Mouse (Mus musculus) liver, embryonic 11.5 days (tissue): ENCODE measurements around the gene Krt18. TPM values are rescaled to one million over a fixed set of nuclear protein-coding genes. Genes with fewer than 3 reads are reported as not detected.
"Not testable (repeated sequence)": the region's sequence is repeated elsewhere in the genome, so short reads cannot be mapped to it uniquely, and the experiment has no call there.

Experiments used
- ATAC-seq: fragments of 200-750 bp; cut with Nextera tagmentation; replicated peaks from 2 replicates; pipeline ENCODE4 v1.8.0; 2017; ENCODE audit warnings: moderate number of reproducible peaks, mild to moderate bottlenecking, moderate TSS enrichment, moderate library complexity; ENCODE audit not compliant: low FRiP score
- DNase-seq: peaks from one replicate; pipeline ENCODE4 v3.0.0-alpha.2; 2017; ENCODE audit warnings: low spot score
- H3K27ac ChIP-seq: fragments of 300-500 bp; sonication (generic); 2 replicates; pipeline ENCODE4 v1.5.1; 2014; ENCODE audit warnings: mild to moderate bottlenecking, low read depth, low read length, control low read depth
- H3K27me3 ChIP-seq: fragments of 300-500 bp; sonication (generic); replicated peaks from 2 replicates; pipeline ENCODE4 v1.6.1; 2014; ENCODE audit warnings: low read length, mixed read lengths; ENCODE audit not compliant: control insufficient read depth, insufficient read depth
- H3K36me3 ChIP-seq: fragments of 300-500 bp; sonication (generic); 2 replicates; pipeline ENCODE4 v1.6.1; 2014; ENCODE audit warnings: mild to moderate bottlenecking, low read length, moderate library complexity, mixed read lengths; ENCODE audit not compliant: control insufficient read depth, insufficient read depth
- H3K4me1 ChIP-seq: fragments of 300-500 bp; sonication (generic); replicated peaks from 2 replicates; pipeline ENCODE4 v1.6.1; 2014; ENCODE audit warnings: low read length, mixed read lengths; ENCODE audit not compliant: control insufficient read depth, insufficient read depth
- H3K4me2 ChIP-seq: fragments of 300-500 bp; sonication (generic); 2 replicates; pipeline ENCODE4 v1.6.1; 2014; ENCODE audit warnings: mild to moderate bottlenecking, control low read depth, moderate library complexity
- H3K4me3 ChIP-seq: fragments of 300-500 bp; sonication (generic); 2 replicates; pipeline ENCODE4 v1.5.1; 2014; ENCODE audit warnings: low read depth, low read length, control low read depth
- H3K9ac ChIP-seq: fragments of 300-500 bp; sonication (generic); 2 replicates; pipeline ENCODE4 v1.6.1; 2014; ENCODE audit warnings: low read depth, low read length, control low read depth
- H3K9me3 ChIP-seq: fragments of 300-500 bp; sonication (generic); 2 replicates; pipeline ENCODE4 v1.6.1; 2016; ENCODE audit warnings: low read length, inconsistent platforms, mixed read lengths; ENCODE audit not compliant: control insufficient read depth
- WGBS: fragments of 180-500 bp; shearing (Covaris S2); extraction: QIAGEN DNeasy Blood & Tissue Kit; methylation state at CpG from one replicate; pipeline ENCODE4 v1.1.7; 2014; 5-methylcytosine and 5-hydroxymethylcytosine counted together
- polyA plus RNA-seq: library from polyadenylated mRNA; unstranded; fragments of >200 nt; fragmentation: Nextera tagmentation; extraction: Ambion mirVana; gene quantifications from 2 replicates; pipeline ENCODE4 v1.2.1, GENCODE M21; 2014

The Krt18 gene
- polyA plus RNA-seq, 1 experiment from 2014 or later, result 113 TPM

DNA sequence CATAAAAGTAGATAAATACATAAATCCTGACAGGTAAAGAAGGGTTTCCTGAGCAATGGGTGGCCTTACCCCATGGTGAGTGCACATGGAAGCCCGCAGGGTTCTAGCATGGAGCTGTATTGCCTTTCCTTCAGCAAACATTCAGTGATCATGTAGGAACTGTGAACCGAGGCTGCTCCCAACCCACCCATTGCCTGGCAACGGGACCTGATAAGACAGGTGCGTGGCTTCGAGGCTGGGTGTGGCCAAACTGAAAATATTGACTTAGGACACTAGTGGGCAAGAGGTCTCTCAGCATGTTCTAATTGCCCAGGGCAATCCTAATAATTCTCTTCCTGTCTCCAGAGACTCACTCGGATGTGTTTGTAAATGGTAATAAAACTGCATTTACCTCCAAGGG is 33.6 kb upstream of the Krt18 start:
- no peak overlapping the region for H3K4me2 ChIP-seq
- no peak overlapping the region for H3K27ac ChIP-seq
- H3K4me3 ChIP-seq, result no peak overlapping the region
- H3K27me3 ChIP-seq, result no peaks in the 10 kb centered on the region
- H3K36me3 ChIP-seq, result peaks cover 5% of the 10 kb centered on the region; the same call in 1 of the 2 replicates
- WGBS, result 65% methylated on average over 6 of the region's 6 CpGs
- H3K4me1 ChIP-seq, result peaks cover 4% of the 10 kb centered on the region
- H3K9ac ChIP-seq, result no peak overlapping the region
- H3K9me3 ChIP-seq, result no peaks in the 10 kb centered on the region
- ATAC-seq, result no peak
- DNase-seq, result no peak

DNA sequence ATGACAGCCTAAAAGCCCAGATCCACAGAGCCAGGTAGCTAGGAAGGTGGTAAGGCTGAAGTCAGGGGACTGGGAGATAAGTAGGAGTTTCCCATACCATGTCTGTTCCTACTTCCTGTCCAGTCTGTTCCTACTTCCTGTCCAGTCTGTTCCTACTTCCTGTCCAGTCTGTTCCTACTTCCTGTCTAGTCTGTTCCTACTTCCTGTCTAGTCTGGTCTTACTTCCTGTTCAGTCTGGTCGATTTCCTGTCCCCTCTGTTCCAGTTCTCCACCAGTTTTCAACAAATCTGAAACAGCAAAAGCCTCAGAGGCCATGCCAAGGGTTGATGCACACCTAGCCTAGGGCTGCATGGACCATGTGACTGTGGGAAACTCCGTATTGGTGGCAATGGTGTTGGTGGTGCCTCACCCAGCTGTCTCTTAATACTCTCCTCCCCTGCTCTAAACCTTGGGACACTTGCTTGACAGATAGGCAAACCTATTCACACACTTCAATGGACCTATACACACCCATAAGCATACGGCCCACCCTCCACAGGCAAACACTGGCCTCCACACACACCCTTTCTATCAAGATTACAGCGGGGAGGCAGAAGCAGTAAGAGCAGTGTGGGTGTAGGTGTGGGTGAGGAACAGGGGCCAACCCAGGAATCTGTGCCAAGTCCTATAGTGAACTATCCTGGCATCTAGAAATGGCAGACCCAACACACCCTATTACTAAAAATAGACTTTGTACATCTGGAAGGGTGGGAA is 32.3 kb upstream of the Krt18 start:
- DNase-seq (no peak), ATAC-seq (no peak)
- H3K27me3 ChIP-seq, result no peaks in the 10 kb centered on the region
- H3K9ac ChIP-seq, result no peak overlapping the region
- no peak overlapping the region for H3K4me3 ChIP-seq
- no peak overlapping the region for H3K27ac ChIP-seq
- no peak overlapping the region for H3K4me2 ChIP-seq
- H3K36me3 ChIP-seq, result peaks cover 5% of the 10 kb centered on the region; the same call in 1 of the 2 replicates
- no peaks in the 10 kb centered on the region for H3K9me3 ChIP-seq
- peaks cover 4% of the 10 kb centered on the region for H3K4me1 ChIP-seq
- 64% methylated on average over 4 of the region's 4 CpGs for WGBS

DNA sequence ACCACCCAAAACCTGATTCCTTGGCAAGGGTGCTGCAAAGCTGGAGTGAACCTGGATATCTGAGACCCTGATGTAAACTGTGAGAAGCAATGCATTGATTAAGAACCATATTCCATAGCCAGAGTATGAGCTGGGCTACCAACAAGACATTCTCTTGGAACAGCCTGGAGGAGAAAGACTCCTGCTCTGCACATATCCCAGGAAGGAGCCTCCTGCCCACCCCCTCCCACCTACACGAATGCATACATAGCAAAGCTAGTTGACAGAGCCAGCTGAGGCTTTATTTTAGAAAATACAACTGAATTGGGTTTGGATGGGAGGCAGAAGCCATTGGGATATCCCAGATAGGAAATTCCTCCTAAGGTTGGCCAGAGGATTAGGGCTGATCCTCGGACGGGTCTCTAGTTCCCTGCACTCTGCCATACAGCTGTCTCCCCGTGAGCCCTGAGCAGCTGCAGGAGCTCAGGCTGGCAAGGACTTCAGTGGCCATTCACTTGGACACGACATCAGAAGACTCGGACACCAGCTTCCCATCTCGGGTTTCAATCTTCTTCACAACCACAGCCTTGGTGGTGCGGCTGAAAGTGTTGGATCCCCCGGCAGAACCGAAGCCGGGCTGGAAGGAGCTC is 31.4 kb upstream of the Krt18 start:
- H3K9me3 ChIP-seq, DNase-seq, ATAC-seq, H3K27me3 ChIP-seq, H3K36me3 ChIP-seq, H3K27ac ChIP-seq, H3K4me1 ChIP-seq, H3K4me3 ChIP-seq, H3K9ac ChIP-seq, H3K4me2 ChIP-seq: not testable (repeated sequence)
- 89% methylated on average over 11 of the region's 11 CpGs for WGBS

DNA sequence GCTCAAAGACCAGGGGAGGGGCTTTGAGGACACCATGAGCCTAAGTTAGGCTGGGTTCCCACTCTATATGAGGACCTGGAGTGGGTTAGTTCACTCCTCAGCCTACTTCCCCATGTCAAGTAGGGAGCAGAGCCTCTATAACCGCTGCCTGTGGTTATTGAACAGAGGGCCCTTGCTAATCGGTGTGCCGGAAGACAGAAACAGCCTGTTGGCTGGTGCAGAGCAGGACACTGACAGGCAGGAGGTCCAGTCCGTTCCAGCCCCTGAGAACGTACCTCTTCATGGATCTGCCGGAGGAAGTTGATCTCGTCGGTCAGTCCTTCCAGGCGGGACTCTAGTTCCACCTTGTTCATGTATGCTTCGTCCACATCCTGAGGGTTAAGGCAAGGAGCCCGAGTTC is 28.8 kb upstream of the Krt18 start:
- ATAC-seq, result no peak

DNA sequence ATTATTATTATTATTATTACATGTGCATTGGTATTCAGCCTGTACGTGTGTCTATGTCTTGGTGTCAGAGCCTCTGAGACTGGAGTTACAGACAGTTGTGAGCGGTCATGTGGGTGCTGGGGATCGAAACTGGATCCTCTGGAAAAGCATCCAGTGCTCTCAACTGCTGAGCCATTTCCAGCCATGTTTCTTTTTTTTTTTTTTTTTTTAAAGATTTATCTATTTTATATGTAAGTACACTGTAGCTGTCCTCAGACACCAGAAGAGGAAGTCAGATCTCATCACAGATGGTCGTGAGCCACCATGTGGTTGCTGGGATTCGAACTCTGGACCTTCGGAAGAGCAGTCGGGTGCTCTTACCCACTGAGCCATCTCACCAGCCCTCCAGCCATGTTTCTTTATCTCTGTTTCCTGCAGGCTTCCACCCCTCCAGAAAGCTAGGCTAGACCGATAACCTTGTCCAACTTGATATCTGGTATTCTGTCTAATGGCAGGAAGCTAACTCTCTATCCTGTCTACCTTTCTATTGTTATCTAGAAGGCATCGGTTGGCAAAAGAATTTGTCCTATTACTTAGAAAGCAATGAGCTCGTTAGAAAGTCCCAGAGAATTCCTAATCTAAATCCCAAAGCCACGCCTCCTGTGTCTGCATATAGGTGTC is 28.2 kb upstream of the Krt18 start:
- H3K9ac ChIP-seq, result no peak overlapping the region
- ATAC-seq (no peak), DNase-seq (no peak)
- 61% methylated on average over 11 of the region's 11 CpGs for WGBS
- H3K36me3 ChIP-seq, result peaks cover 5% of the 10 kb centered on the region; the same call in 1 of the 2 replicates
- H3K4me1 ChIP-seq, result peaks cover 7% of the 10 kb centered on the region
- peaks cover 28% of the 10 kb centered on the region for H3K27me3 ChIP-seq
- no peak overlapping the region for H3K27ac ChIP-seq
- no peaks in the 10 kb centered on the region for H3K9me3 ChIP-seq
- H3K4me2 ChIP-seq, result no peak overlapping the region
- no peak overlapping the region for H3K4me3 ChIP-seq

More for the DNA sequence above, 28.8 kb upstream of the Krt18 start:
- peaks cover 22% of the 10 kb centered on the region for H3K27me3 ChIP-seq
- H3K4me3 ChIP-seq, result no peak overlapping the region
- H3K9ac ChIP-seq, result no peak overlapping the region
- DNase-seq, result no peak
- H3K36me3 ChIP-seq, result peaks cover 5% of the 10 kb centered on the region; the same call in 1 of the 2 replicates
- WGBS, result 58% methylated on average over 11 of the region's 11 CpGs
- no peaks in the 10 kb centered on the region for H3K9me3 ChIP-seq
- H3K4me2 ChIP-seq, result no peak overlapping the region
- H3K4me1 ChIP-seq, result peaks cover 11% of the 10 kb centered on the region
- H3K27ac ChIP-seq, result no peak overlapping the region

DNA sequence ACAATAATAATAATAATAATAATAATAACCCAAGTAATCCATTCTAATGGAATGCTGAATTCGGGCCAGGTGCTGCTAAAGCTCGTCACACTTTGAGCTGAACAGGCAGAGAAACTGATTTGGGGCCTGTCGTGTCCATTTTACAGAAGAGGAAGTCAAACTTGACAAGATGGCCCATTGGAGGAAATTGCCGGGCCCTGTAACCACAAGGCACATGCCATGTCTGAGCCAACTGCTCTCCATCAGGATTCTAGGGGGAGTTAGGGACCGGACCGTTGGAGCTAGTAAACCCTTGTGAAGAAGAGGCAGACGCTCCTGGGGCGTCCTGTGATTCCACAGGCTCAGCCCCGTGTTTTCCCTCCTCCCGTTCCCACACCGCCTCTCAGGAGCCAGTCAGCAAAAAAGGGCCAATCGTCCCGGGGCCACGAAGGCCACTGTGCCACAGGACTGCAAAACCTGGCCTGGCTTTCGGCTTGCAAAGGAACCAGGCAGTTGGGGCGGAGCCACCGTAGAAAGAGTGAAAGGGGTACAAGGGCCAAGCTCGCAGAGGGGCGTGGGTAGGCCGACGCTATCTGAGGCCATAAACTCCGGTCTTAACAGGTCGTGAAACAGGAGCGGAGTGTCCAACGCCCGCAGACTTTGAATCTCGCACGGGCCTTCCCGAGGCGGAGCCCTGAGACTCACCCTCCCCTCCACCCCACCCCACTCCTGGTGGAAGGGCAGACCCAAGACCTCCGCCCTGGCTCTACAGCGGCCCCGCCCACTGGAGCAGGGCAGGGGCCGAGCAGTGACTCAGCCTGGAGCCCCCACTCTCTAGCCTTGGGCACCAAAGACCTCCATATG is 25.1 kb upstream of the Krt18 start:
- Histone ChIP-seq H3K4me2 (peak overlapping the region; percentile 70), H3K27ac (peak overlapping the region; percentile 41), H3K9ac (peak overlapping the region; percentile 64), H3K27me3 (peaks cover 50% of the 10 kb centered on the region), H3K4me3 (peak overlapping the region; percentile 46), H3K9me3 (no peaks in the 10 kb centered on the region), H3K36me3 (no peaks in the 10 kb centered on the region), H3K4me1 (peaks cover 7% of the 10 kb centered on the region)
- 3% methylated on average over 32 of the region's 34 CpGs for WGBS
- DNase-seq, result peak; percentile 72
- peak; percentile 66 for ATAC-seq

DNA sequence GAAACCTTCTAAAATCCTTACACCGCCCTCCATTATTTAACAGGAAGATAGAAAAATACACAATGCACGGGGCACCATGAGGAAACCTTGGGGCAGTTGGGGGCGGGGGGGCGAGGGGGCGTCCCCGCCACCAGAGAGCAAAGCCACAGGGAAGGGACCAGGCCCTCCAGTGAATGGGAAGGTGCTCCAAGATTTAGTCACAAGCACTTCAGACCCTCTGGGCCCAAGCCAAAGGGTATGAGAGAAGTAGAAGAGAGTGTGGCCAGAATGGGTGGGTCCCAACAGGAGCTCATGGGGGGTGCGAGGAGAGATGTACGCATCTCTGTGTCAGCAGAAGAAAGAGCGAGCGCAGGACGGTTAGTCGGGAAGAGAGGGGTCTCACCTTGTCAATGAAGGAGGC is 24.5 kb upstream of the Krt18 start:
- Histone ChIP-seq H3K9me3 (no peaks in the 10 kb centered on the region), H3K36me3 (no peaks in the 10 kb centered on the region), H3K27me3 (peaks cover 50% of the 10 kb centered on the region), H3K27ac (peak overlapping the region; percentile 41), H3K4me2 (peak overlapping the region; percentile 70), H3K4me3 (peak overlapping the region; percentile 46), H3K4me1 (peaks cover 7% of the 10 kb centered on the region), H3K9ac (peak overlapping the region; percentile 64)
- ATAC-seq, result no peak
- DNase-seq, result no peak
- WGBS, result 17% methylated on average over 12 of the region's 12 CpGs

DNA sequence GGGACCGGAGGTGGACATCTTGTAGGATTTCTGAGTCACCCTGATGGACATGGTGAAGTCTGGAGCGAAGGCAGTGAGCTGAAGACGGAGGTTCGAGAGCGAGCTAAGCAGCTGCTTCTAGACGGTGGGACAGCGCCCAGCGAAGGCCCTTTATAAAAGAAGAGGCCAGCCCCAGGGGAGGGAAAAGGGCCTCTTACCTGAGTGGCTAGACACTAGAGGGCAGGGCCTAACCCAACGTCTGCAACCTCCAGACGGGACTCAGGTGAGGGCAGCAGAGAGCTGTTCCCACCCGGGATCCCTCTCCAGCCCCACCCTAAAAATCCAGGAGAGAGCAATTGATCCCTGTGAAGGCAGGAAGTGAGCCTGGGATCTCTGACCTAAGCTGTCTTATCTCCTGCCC is 23.8 kb upstream of the Krt18 start, which contains the start of gene Krt8:
TSS of gene Krt8 (minus strand) at position 294 of the 400 bp plus-strand sequence.
- H3K27me3 ChIP-seq, result peaks cover 50% of the 10 kb centered on the region
- WGBS, result 12% methylated on average over 10 of the region's 11 CpGs
- H3K36me3 ChIP-seq, result no peaks in the 10 kb centered on the region
- H3K9me3 ChIP-seq, result no peaks in the 10 kb centered on the region
- H3K4me2 ChIP-seq, result peak within 1 kb of the TSS; percentile 70
- H3K27ac ChIP-seq, result peak within 1 kb of the TSS; percentile 41
- H3K4me1 ChIP-seq, result peaks cover 7% of the 10 kb centered on the region
- H3K4me3 ChIP-seq, result peak within 1 kb of the TSS; percentile 46
- no peak for DNase-seq
- peak within 1 kb of the TSS; percentile 64 for H3K9ac ChIP-seq
- ATAC-seq, result no peak
